Mouse (Mus musculus): ENCODE measurements around the gene Pkig. TPM values are rescaled to one million over a fixed set of nuclear protein-coding genes. Genes with fewer than 3 reads are reported as not detected.
A peak's percentile ranks its signal among the peaks of the same experiment; 100 is the strongest.

Gene Pkig
- polyA plus RNA-seq, 1 experiment from 2014 or later: 105 TPM

DNA sequence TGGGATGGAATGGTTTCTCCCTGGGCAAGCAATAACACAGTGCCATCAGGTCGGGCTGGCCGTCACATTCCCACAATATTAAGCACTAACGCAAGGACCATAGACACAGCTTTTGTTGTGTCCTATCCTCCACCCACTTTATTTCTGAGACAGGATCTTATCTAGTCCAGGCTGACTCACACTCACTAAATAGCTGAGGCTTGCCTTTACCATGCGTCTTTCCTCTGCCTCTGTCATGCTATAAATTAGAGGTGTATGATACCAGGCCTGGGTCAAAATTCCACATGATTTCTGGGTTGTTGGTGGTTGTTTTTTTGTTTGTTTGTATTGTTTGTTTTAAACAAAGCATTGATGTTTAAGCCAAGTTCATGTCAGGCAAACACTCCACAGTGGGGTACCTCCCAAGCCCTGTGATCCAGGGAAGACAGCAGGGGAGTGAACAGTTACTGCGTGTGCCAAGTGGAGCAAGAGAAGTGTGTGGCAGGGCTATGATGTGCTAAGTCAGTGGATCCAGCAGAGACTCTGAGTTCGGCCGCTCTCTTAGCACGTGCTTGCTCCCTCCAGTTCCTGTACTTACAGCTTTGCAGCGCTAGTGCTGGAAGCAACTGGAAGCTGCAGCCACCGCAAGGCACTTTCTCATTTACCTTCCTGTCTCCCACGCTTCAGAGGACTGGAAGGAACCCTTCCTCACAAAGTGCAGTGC, 41.0 kb downstream of the Pkig start:
- no peak for ATAC-seq (ENCODE audit: insufficient number of reproducible peaks, insufficient read depth, low FRiP score, low TSS enrichment, low read depth)
- WGBS: 83% methylated on average over 11 of the region's 11 CpGs

DNA sequence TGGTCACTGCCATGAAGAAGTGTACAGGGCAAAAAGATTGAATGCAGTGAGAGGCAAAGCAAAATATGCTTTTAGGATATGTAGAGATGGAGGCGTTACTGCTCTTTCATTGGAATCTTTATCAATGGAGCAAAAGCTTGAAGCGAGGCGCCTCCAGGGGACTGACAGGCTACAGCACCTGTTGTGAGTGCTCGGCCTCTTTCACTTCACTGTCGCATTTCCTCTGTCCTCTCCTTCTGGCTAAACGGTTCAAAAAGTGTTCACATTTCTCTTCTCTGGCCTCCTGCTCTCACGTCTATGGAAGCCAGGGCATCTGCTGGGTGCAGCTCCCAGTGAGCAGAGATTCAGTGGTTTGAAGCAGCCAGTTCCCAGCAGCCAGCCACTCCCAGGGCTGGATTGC, 44.2 kb downstream of the Pkig start:
- Histone ChIP-seq H3K9me3 (no peaks in the 10 kb centered on the region), H3K36me3 (peaks cover 8% of the 10 kb centered on the region), H3K9ac (no peak overlapping the region), H3K27ac (0 out of 2 replicates have a peak overlapping the region, but pooled peaks have one; percentile 5), H3K4me3 (no peak overlapping the region), H3K4me1 (peaks cover 10% of the 10 kb centered on the region; the same call in 1 of the 2 replicates), H3K4me2 (no peak overlapping the region), H3K27me3 (no peaks in the 10 kb centered on the region)
- ATAC-seq (ENCODE audit: insufficient number of reproducible peaks, insufficient read depth, low FRiP score, low TSS enrichment, low read depth): no peak
- 80% methylated on average over 7 of the region's 7 CpGs for WGBS

More for the DNA sequence above, 41.0 kb downstream of the Pkig start:
- Histone ChIP-seq H3K9me3 (no peaks in the 10 kb centered on the region), H3K9ac (no peak overlapping the region), H3K27me3 (no peaks in the 10 kb centered on the region), H3K36me3 (no peaks in the 10 kb centered on the region; the same call in 1 of the 2 replicates), H3K4me1 (peaks cover 10% of the 10 kb centered on the region; the same call in 1 of the 2 replicates), H3K4me3 (no peak overlapping the region), H3K27ac (no peak overlapping the region), H3K4me2 (no peak overlapping the region)

DNA sequence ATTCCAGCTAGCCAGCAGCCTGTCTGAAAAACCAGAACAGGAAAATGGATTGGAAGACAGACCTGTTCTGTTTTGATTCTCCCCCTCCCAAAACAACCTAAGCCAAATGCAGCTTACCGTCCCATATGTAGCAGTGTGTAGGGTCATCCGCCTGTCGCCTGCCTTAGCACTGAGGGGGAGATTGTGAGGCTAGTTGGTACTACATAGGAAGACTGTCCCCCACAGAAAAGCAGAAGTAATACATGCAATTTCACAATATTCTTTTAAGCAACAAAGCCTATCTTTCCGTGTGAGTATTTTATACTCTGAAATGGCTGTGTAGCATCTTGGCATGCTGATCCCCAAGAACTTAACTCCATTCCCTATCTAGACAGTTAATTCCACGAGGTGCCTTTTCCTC, 44.7 kb downstream of the Pkig start:
- Histone ChIP-seq H3K4me3 (no peak overlapping the region), H3K36me3 (peaks cover 8% of the 10 kb centered on the region), H3K27ac (no peak overlapping the region), H3K4me2 (no peak overlapping the region), H3K4me1 (peaks cover 10% of the 10 kb centered on the region; the same call in 1 of the 2 replicates), H3K27me3 (no peaks in the 10 kb centered on the region), H3K9me3 (no peaks in the 10 kb centered on the region), H3K9ac (no peak overlapping the region)
- no peak for ATAC-seq (ENCODE audit: insufficient number of reproducible peaks, insufficient read depth, low FRiP score, low TSS enrichment, low read depth)
- WGBS: 73% methylated on average over 5 of the region's 5 CpGs

DNA sequence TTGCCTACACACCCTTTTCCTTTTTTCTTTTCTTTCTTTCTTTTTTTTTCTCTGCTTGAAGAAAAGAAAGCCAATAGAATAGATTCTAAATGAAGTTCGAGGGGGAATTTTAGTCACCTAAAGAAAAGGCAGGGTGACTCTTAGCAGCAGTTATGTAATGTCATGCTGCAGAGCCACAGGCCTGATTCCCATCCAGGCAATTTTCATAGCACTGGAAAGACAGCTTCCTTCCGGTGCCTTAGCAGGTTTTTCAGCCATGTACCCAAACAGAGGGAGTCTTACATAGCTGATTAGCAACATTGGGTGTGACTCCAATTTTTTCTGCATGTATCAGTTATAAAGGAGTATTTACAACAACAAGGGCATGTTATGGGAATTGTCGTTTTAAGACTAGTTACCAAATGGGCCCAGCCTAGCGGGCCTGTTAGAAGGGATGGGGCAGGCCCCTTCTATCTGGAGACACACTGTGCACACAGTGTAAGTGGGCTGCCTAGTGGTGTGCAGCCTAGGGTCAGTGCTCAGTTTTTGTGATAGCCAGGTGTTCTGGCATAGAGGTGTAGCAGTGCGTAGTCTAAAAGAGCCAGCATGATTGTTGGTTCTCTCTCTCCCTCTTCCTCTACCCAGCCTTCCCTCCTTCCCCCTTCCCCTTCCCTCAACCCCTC, 45.5 kb downstream of the Pkig start:
- 81% methylated on average over 5 of the region's 5 CpGs for WGBS
- Histone ChIP-seq H3K27ac (no peak overlapping the region), H3K9ac (no peak overlapping the region), H3K4me2 (no peak overlapping the region), H3K4me1 (peaks cover 10% of the 10 kb centered on the region; the same call in 1 of the 2 replicates), H3K36me3 (peaks cover 8% of the 10 kb centered on the region), H3K9me3 (no peaks in the 10 kb centered on the region), H3K4me3 (no peak overlapping the region), H3K27me3 (no peaks in the 10 kb centered on the region)
- ATAC-seq (ENCODE audit: insufficient number of reproducible peaks, insufficient read depth, low FRiP score, low TSS enrichment, low read depth): no peak

DNA sequence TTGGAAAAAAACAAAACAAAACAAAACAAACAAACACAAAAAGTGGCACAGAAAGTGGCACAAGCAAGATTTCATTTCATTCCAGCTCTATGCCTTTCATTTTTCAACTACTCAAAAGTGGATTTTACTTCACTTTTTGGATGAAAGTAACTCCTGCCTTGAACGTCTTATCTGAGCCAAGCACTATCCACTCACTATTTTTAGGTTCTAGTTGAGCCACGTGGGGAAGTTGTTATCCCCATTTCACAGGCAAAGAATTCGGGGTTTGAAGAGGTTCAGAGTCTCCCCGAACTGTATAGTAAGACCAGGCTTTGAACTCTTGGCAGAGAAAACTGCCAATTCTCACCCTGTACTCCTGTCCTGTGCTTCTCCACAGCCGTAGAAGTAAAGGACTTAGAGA, 50.1 kb downstream of the Pkig start:
- Histone ChIP-seq H3K9me3 (no peaks in the 10 kb centered on the region), H3K4me1 (peaks cover 5% of the 10 kb centered on the region; the same call in 1 of the 2 replicates), H3K4me2 (no peak overlapping the region), H3K36me3 (peaks cover 8% of the 10 kb centered on the region), H3K4me3 (no peak overlapping the region), H3K27me3 (no peaks in the 10 kb centered on the region), H3K27ac (no peak overlapping the region), H3K9ac (no peak overlapping the region)
- WGBS: 86% methylated on average over 5 of the region's 5 CpGs
- ATAC-seq (ENCODE audit: insufficient number of reproducible peaks, insufficient read depth, low FRiP score, low TSS enrichment, low read depth): no peak

DNA sequence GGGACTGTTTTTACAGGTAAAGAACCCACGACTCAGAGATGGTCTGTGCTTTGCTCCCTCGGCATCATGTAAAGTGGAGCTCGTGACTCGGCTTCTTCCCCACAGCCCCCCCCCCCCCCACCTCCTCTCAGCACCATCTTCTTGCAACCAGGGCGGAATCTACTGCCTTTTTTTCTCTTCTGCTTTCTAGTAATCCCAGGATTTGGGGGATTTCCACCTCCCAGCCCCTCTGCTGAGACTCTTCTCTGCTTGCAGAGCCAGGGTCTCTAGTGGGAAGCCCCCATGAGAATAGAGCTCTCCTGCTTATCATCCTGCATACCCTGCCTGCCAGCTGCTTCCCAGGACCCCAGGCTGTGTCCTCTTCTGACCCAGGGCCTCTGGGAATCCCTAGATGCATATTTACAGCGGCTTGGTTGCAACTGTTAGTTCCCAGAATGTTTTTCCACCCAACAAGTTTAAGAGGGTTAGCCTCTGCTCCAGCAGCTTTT, 50.6 kb downstream of the Pkig start:
- Histone ChIP-seq H3K9me3 (no peaks in the 10 kb centered on the region), H3K4me1 (peaks cover 5% of the 10 kb centered on the region; the same call in 1 of the 2 replicates), H3K27ac (no peak overlapping the region), H3K4me3 (no peak overlapping the region), H3K9ac (no peak overlapping the region), H3K36me3 (peaks cover 8% of the 10 kb centered on the region), H3K27me3 (no peaks in the 10 kb centered on the region), H3K4me2 (no peak overlapping the region)
- WGBS: 78% methylated on average over 6 of the region's 6 CpGs
- ATAC-seq (ENCODE audit: insufficient number of reproducible peaks, insufficient read depth, low FRiP score, low TSS enrichment, low read depth): no peak

DNA sequence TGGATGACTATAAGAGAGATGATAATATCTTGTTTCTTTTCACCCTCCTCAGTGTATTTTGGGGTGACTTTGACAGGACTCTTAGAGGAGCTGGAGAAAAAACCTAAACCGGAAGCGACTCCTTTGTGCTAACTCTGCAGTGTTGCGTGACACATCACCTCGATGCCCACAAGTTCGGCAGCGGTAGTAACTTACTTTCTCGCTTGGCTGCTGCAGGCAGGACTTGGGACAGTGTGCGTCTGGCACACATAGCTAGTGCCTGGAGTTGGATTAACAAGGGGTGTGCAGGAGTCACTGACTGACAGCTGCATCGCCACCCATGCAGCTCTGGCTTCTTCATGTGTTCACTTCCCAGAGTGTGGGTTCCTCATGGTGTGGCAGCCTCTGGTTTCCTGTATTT, 51.8 kb downstream of the Pkig start:
- no peak overlapping the region for H3K4me2 ChIP-seq
- no peak for ATAC-seq (ENCODE audit: insufficient number of reproducible peaks, insufficient read depth, low FRiP score, low TSS enrichment, low read depth)
- no peaks in the 10 kb centered on the region for H3K27me3 ChIP-seq
- no peaks in the 10 kb centered on the region for H3K9me3 ChIP-seq
- peaks cover 5% of the 10 kb centered on the region; the same call in 1 of the 2 replicates for H3K4me1 ChIP-seq
- 88% methylated on average over 9 of the region's 9 CpGs for WGBS
- no peak overlapping the region for H3K27ac ChIP-seq
- no peak overlapping the region for H3K4me3 ChIP-seq
- H3K9ac ChIP-seq: no peak overlapping the region
- peaks cover 8% of the 10 kb centered on the region; the same call in 1 of the 2 replicates for H3K36me3 ChIP-seq

DNA sequence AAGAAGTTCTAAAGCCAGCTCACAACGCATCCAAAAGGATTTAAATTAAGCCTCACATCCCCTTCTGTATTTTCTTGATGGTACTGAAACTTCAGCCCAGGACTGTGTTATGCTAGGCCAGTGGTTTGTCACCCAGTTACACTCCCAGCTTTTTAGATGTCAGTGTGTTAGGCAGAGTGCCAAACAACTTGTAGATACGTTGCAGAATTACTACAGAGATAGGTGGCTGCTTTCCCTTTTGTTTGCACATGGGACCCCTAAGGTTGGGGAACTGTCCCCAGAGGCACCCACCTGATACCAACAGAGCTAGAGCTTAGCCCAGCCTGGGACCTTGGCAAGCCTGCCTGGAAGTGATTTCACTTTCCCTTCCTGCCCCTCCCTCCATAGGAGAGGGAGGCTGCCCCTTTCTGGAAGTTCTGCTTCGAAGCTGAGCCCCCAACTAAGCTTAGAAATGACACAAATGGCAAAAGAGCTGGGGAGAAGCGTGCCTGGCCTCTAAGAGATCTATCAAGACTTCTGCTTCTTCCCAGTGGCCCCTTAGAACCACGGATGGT, 52.5 kb downstream of the Pkig start:
- Histone ChIP-seq H3K9me3 (no peaks in the 10 kb centered on the region), H3K27ac (no peak overlapping the region), H3K9ac (no peak overlapping the region), H3K36me3 (0 out of 2 replicates have a peak, but pooled peaks cover 3% of the 10 kb centered on the region), H3K4me1 (peaks cover 5% of the 10 kb centered on the region; the same call in 1 of the 2 replicates), H3K4me3 (no peak overlapping the region), H3K27me3 (no peaks in the 10 kb centered on the region), H3K4me2 (no peak overlapping the region)
- 82% methylated on average over 5 of the region's 5 CpGs for WGBS
- ATAC-seq (ENCODE audit: insufficient number of reproducible peaks, insufficient read depth, low FRiP score, low TSS enrichment, low read depth): no peak

DNA sequence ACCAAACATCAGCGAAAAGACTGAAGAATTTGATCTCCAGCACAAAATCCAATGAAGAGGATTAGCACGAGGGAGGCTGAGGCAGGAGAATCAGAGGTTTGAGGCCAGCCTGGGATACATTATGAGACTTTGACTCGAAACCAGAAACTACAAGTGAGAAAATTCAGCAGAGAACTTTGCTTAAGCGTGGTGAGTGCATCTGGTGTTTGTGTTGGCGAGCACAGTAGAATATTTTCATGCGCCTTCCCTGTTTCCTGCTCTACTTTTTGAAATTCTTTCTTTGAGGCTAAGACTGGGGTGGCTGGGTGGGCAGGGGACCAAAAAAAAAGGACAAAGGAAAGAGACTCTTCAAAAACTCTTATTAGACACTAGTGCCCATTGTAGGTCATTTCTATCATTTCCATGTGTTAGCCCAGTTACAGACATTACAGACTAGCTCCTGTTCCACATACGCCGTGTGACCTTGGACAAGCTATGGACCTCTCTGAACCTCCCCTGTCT, 53.2 kb downstream of the Pkig start:
- H3K27me3 ChIP-seq: no peaks in the 10 kb centered on the region
- H3K4me2 ChIP-seq: no peak overlapping the region
- WGBS: 83% methylated on average over 8 of the region's 8 CpGs

DNA sequence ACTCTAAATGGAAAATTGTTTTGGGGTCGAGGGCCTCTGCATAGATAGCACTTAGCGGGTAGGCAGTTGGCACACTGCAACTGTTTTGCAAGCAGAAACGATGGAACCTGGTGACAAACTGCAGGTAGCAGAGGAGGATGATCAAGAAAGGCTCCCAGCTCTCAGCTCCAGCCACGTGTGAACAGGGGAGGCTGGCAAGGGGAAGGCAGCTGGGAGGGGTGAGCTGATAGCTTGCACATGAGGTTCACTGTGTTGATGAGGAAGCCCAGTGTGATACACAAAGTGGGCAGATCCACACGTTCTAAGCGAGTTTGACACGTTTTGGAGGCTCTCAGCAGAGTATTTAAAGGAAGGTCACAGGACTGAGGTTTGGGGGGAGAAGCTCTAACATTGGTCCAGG, 54.3 kb downstream of the Pkig start:
- Histone ChIP-seq H3K4me2 (no peak overlapping the region), H3K36me3 (no peaks in the 10 kb centered on the region), H3K9me3 (no peaks in the 10 kb centered on the region), H3K4me1 (peaks cover 19% of the 10 kb centered on the region; the same call in 1 of the 2 replicates), H3K27me3 (no peaks in the 10 kb centered on the region), H3K9ac (no peak overlapping the region), H3K27ac (no peak overlapping the region), H3K4me3 (no peak overlapping the region)
- WGBS: 67% methylated on average over 7 of the region's 7 CpGs
- no peak for ATAC-seq (ENCODE audit: insufficient number of reproducible peaks, insufficient read depth, low FRiP score, low TSS enrichment, low read depth)

More for the DNA sequence above, 53.2 kb downstream of the Pkig start:
- no peak for ATAC-seq (ENCODE audit: insufficient number of reproducible peaks, insufficient read depth, low FRiP score, low TSS enrichment, low read depth)
- no peak overlapping the region for H3K4me3 ChIP-seq
- H3K27ac ChIP-seq: no peak overlapping the region
- H3K36me3 ChIP-seq: no peaks in the 10 kb centered on the region
- H3K9ac ChIP-seq: no peak overlapping the region
- H3K9me3 ChIP-seq: no peaks in the 10 kb centered on the region
- peaks cover 10% of the 10 kb centered on the region; the same call in 1 of the 2 replicates for H3K4me1 ChIP-seq

DNA sequence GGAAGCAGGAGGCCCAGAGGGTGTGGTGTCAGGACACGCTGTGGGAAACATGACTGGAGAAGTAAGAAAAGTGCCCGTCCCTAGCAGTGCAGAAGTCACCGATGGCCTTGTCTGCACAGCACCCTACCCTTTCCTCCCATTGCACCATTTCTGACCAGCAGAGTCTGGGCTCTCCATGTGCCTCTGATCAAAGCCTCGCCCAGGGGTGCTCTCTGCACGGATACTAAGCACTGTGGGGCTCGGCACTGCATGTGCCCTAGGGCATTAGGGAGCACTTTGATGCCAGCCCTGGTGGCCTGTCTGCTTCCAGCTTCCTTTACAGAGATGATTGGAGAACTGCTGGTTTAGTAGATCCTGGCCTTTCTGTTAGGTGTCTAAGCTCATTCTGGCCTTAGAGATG, 54.7 kb downstream of the Pkig start:
- no peak overlapping the region for H3K4me3 ChIP-seq
- H3K4me2 ChIP-seq: no peak overlapping the region
- no peak for ATAC-seq (ENCODE audit: insufficient number of reproducible peaks, insufficient read depth, low FRiP score, low TSS enrichment, low read depth)
- H3K4me1 ChIP-seq: peaks cover 19% of the 10 kb centered on the region; the same call in 1 of the 2 replicates
- H3K27me3 ChIP-seq: no peaks in the 10 kb centered on the region
- no peaks in the 10 kb centered on the region for H3K36me3 ChIP-seq
- H3K9me3 ChIP-seq: no peaks in the 10 kb centered on the region
- no peak overlapping the region for H3K9ac ChIP-seq
- no peak overlapping the region for H3K27ac ChIP-seq
- 66% methylated on average over 6 of the region's 6 CpGs for WGBS

All from embryonic facial prominence, embryonic 13.5 days (tissue).